Mouse (Mus musculus): Measurements from ENCODE around the gene Phf21b.

- TF ChIP-seq CTCF (IDR thresholded peaks at IDR 0.05; ENCODE audit: extremely low read depth, insufficient read length, insufficient replicate concordance, low read depth, low read length) = no peak
- TF ChIP-seq POLR2A (IDR thresholded peaks at IDR 0.05; ENCODE audit: low read depth, low read length) = no peak
Observed at GRCm38 (mm10) chr15:84896664-84897063, 40.8 kb upstream of the Phf21b start.

All from small intestine, adult 2 months (tissue).